Mouse (Mus musculus): ENCODE measurements around the gene Hrk. TPM values are rescaled to one million over a fixed set of nuclear protein-coding genes. Genes with fewer than 3 reads are reported as not detected.
A peak's percentile ranks its signal among the peaks of the same experiment; 100 is the strongest.

The Hrk gene
- polyA plus RNA-seq, 1 experiment from 2014 or later: 1.8 TPM

GRCm38 (mm10) chr5:118169222-118170221 lies 5.1 kb downstream of the Hrk start:
- H3K9ac ChIP-seq: peak overlapping the region; percentile 63
- H3K27me3 ChIP-seq: peaks cover 86% of the 10 kb centered on the region
- no peaks in the 10 kb centered on the region for H3K36me3 ChIP-seq
- H3K4me2 ChIP-seq (replicated peaks): peak overlapping the region; percentile 93
- peaks cover 38% of the 10 kb centered on the region for H3K4me1 ChIP-seq
- ATAC-seq (ENCODE audit: low FRiP score): no peak
- no peak overlapping the region for H3K27ac ChIP-seq
- under 1% methylated on average over 111 of the region's 117 CpGs for WGBS
- no peaks in the 10 kb centered on the region for H3K9me3 ChIP-seq (replicated peaks)
- peak overlapping the region; percentile 47 for H3K4me3 ChIP-seq

GRCm38 (mm10) chr5:118170888-118171529 lies 6.6 kb downstream of the Hrk start:
- Histone ChIP-seq H3K9ac (0 out of 2 replicates have a peak overlapping the region, but pooled peaks have one; percentile 47), H3K27ac (no peak overlapping the region), H3K9me3 (replicated peaks) (peaks cover 6% of the 10 kb centered on the region), H3K4me1 (peaks cover 42% of the 10 kb centered on the region), H3K27me3 (peaks cover 90% of the 10 kb centered on the region), H3K4me3 (peak overlapping the region; percentile 47), H3K36me3 (no peaks in the 10 kb centered on the region), H3K4me2 (replicated peaks) (peak overlapping the region; percentile 93)
- no peak for ATAC-seq (ENCODE audit: low FRiP score)
- under 1% methylated on average over 25 of the region's 25 CpGs for WGBS

GRCm38 (mm10) chr5:118171665-118172064 lies 7.2 kb downstream of the Hrk start:
- WGBS: under 1% methylated on average over 36 of the region's 36 CpGs

GRCm38 (mm10) chr5:118172078-118172723 lies 7.8 kb downstream of the Hrk start:
- Histone ChIP-seq H3K27me3 (peaks cover 81% of the 10 kb centered on the region), H3K4me3 (peak overlapping the region; percentile 47), H3K9me3 (replicated peaks) (peaks cover 6% of the 10 kb centered on the region), H3K9ac (0 out of 2 replicates have a peak overlapping the region, but pooled peaks have one; percentile 47), H3K4me2 (replicated peaks) (peak overlapping the region; percentile 93), H3K36me3 (no peaks in the 10 kb centered on the region), H3K27ac (no peak overlapping the region), H3K4me1 (peaks cover 42% of the 10 kb centered on the region)
- under 1% methylated on average over 27 of the region's 27 CpGs for WGBS
- no peak for ATAC-seq (ENCODE audit: low FRiP score)

More at GRCm38 (mm10) chr5:118171665-118172064, 7.2 kb downstream of the Hrk start:
- peaks cover 6% of the 10 kb centered on the region for H3K9me3 ChIP-seq (replicated peaks)
- H3K4me2 ChIP-seq (replicated peaks): peak overlapping the region; percentile 93
- H3K4me3 ChIP-seq: peak overlapping the region; percentile 47
- no peak for ATAC-seq (ENCODE audit: low FRiP score)
- H3K36me3 ChIP-seq: no peaks in the 10 kb centered on the region
- H3K4me1 ChIP-seq: peaks cover 42% of the 10 kb centered on the region
- no peak overlapping the region for H3K27ac ChIP-seq
- peak overlapping the region; percentile 47 for H3K9ac ChIP-seq
- H3K27me3 ChIP-seq: peaks cover 86% of the 10 kb centered on the region

GRCm38 (mm10) chr5:118174310-118175009 lies 10.0 kb downstream of the Hrk start:
- Histone ChIP-seq H3K4me2 (replicated peaks) (peak overlapping the region; percentile 56), H3K27ac (no peak overlapping the region), H3K4me3 (peak overlapping the region; percentile 24), H3K9me3 (replicated peaks) (peaks cover 6% of the 10 kb centered on the region), H3K27me3 (peaks cover 58% of the 10 kb centered on the region), H3K9ac (peak overlapping the region; percentile 39; the same call in 1 of the 2 replicates), H3K4me1 (peaks cover 35% of the 10 kb centered on the region), H3K36me3 (no peaks in the 10 kb centered on the region)
- WGBS: under 1% methylated on average over 22 of the region's 22 CpGs
- 0 out of 2 replicates have a peak, but pooled peaks have one; percentile 49 for ATAC-seq (ENCODE audit: low FRiP score)

GRCm38 (mm10) chr5:118175137-118175536 lies 10.7 kb downstream of the Hrk start:
- H3K4me3 ChIP-seq: no peak overlapping the region
- no peak overlapping the region for H3K9ac ChIP-seq
- peaks cover 6% of the 10 kb centered on the region for H3K9me3 ChIP-seq (replicated peaks)
- H3K27me3 ChIP-seq: peaks cover 54% of the 10 kb centered on the region
- 14% methylated on average over 2 of the region's 2 CpGs for WGBS
- H3K36me3 ChIP-seq: no peaks in the 10 kb centered on the region
- H3K4me2 ChIP-seq (replicated peaks): peak overlapping the region; percentile 56
- peaks cover 31% of the 10 kb centered on the region for H3K4me1 ChIP-seq
- H3K27ac ChIP-seq: no peak overlapping the region
- ATAC-seq (ENCODE audit: low FRiP score): no peak

- H3K36me3 ChIP-seq: no peaks in the 10 kb centered on the region
- 78% methylated on average over 7 of the region's 7 CpGs for WGBS
- H3K27me3 ChIP-seq: peaks cover 29% of the 10 kb centered on the region
- H3K4me1 ChIP-seq: peaks cover 16% of the 10 kb centered on the region
- peaks cover 6% of the 10 kb centered on the region for H3K9me3 ChIP-seq (replicated peaks)
- no peak overlapping the region for H3K27ac ChIP-seq
- no peak overlapping the region for H3K4me2 ChIP-seq (replicated peaks)
- ATAC-seq (ENCODE audit: low FRiP score): no peak
- H3K9ac ChIP-seq: no peak overlapping the region
- no peak overlapping the region for H3K4me3 ChIP-seq
Observed at GRCm38 (mm10) chr5:118177640-118178039, 13.2 kb downstream of the Hrk start.

- H3K9me3 ChIP-seq (replicated peaks): no peaks in the 10 kb centered on the region
- H3K27ac ChIP-seq: no peak overlapping the region
- 62% methylated on average over 9 of the region's 9 CpGs for WGBS
- ATAC-seq (ENCODE audit: low FRiP score): no peak
- H3K4me1 ChIP-seq: peaks cover 10% of the 10 kb centered on the region
- H3K9ac ChIP-seq: no peak overlapping the region
- H3K27me3 ChIP-seq: peaks cover 9% of the 10 kb centered on the region; the same call in 1 of the 2 replicates
- no peak overlapping the region for H3K4me2 ChIP-seq (replicated peaks)
- no peak overlapping the region for H3K4me3 ChIP-seq
- H3K36me3 ChIP-seq: no peaks in the 10 kb centered on the region
Observed at GRCm38 (mm10) chr5:118186903-118187633, 22.6 kb downstream of the Hrk start.

- Histone ChIP-seq H3K4me2 (replicated peaks) (no peak overlapping the region), H3K36me3 (no peaks in the 10 kb centered on the region), H3K9ac (no peak overlapping the region), H3K4me3 (no peak overlapping the region), H3K4me1 (peaks cover 22% of the 10 kb centered on the region), H3K27ac (no peak overlapping the region), H3K9me3 (replicated peaks) (no peaks in the 10 kb centered on the region), H3K27me3 (peaks cover 13% of the 10 kb centered on the region; the same call in 1 of the 2 replicates)
- WGBS: 51% methylated on average over 6 of the region's 6 CpGs
- ATAC-seq (ENCODE audit: low FRiP score): no peak
Observed at GRCm38 (mm10) chr5:118188356-118188755, 23.9 kb downstream of the Hrk start.

- Histone ChIP-seq H3K27ac (no peak overlapping the region), H3K27me3 (peaks cover 13% of the 10 kb centered on the region; the same call in 1 of the 2 replicates)
- whole genome bisulfite sequencing: 79% methylated on average over 9 of the region's 9 CpGs
Observed at GRCm38 (mm10) chr5:118190491-118190890, 26.0 kb downstream of the Hrk start.

GRCm38 (mm10) chr5:118192221-118192620 lies 27.8 kb downstream of the Hrk start:
- Histone ChIP-seq H3K9me3 (replicated peaks) (no peaks in the 10 kb centered on the region), H3K4me2 (replicated peaks) (0 out of 2 replicates have a peak overlapping the region, but pooled peaks have one; percentile 26), H3K4me1 (peaks cover 21% of the 10 kb centered on the region), H3K27ac (no peak overlapping the region), H3K27me3 (peaks cover 13% of the 10 kb centered on the region; the same call in 1 of the 2 replicates), H3K4me3 (no peak overlapping the region), H3K36me3 (no peaks in the 10 kb centered on the region), H3K9ac (peak overlapping the region; percentile 32)
- no peak for ATAC-seq (ENCODE audit: low FRiP score)
- 21% methylated on average over 18 of the region's 18 CpGs for WGBS

More at GRCm38 (mm10) chr5:118190491-118190890, 26.0 kb downstream of the Hrk start:
- H3K36me3 ChIP-seq: no peaks in the 10 kb centered on the region
- H3K4me1 ChIP-seq: peaks cover 24% of the 10 kb centered on the region
- no peak for ATAC-seq (ENCODE audit: low FRiP score)
- no peak overlapping the region for H3K9ac ChIP-seq
- H3K4me2 ChIP-seq (replicated peaks): no peak overlapping the region
- no peaks in the 10 kb centered on the region for H3K9me3 ChIP-seq (replicated peaks)
- no peak overlapping the region for H3K4me3 ChIP-seq

Data from hindbrain, embryonic 12.5 days (tissue).